Mouse (Mus musculus) limb, embryonic 13.5 days (tissue): Measurements from ENCODE around the gene Mapk8. TPM values are rescaled to one million over a fixed set of nuclear protein-coding genes. Genes with fewer than 3 reads are reported as not detected.

Experiments
- ATAC-seq: fragments of 200-750 bp; cut with Nextera tagmentation; 2 replicates; pipeline ENCODE4 v1.8.0; 2017; ENCODE audit warnings: low read depth, moderate number of reproducible peaks, moderate TSS enrichment; ENCODE audit not compliant: low FRiP score
- H3K27ac ChIP-seq: fragments of 300-500 bp; sonication (generic); 2 replicates; pipeline ENCODE4 v1.5.1; 2015; ENCODE audit warnings: inconsistent platforms, mild to moderate bottlenecking, moderate library complexity
- H3K27me3 ChIP-seq: fragments of 300-500 bp; sonication (generic); 2 replicates; pipeline ENCODE4 v1.6.1; 2015; ENCODE audit warnings: mild to moderate bottlenecking, inconsistent platforms
- H3K36me3 ChIP-seq: fragments of 300-500 bp; sonication (generic); 2 replicates; pipeline ENCODE4 v1.6.1; 2015; ENCODE audit warnings: inconsistent platforms, mild to moderate bottlenecking, moderate library complexity
- H3K4me1 ChIP-seq: fragments of 300-500 bp; sonication (generic); 2 replicates; pipeline ENCODE4 v1.6.1; 2015; ENCODE audit warnings: inconsistent platforms
- H3K4me2 ChIP-seq: fragments of 300-500 bp; sonication (generic); replicated peaks from 2 replicates; pipeline ENCODE4 v1.6.1; 2015; ENCODE audit warnings: inconsistent platforms, mild to moderate bottlenecking, moderate library complexity
- H3K4me3 ChIP-seq: fragments of 300-500 bp; sonication (generic); 2 replicates; pipeline ENCODE4 v1.5.1; 2015; ENCODE audit warnings: moderate library complexity, mild to moderate bottlenecking, inconsistent platforms
- H3K9ac ChIP-seq: fragments of 300-500 bp; sonication (generic); 2 replicates; pipeline ENCODE4 v1.6.1; 2015; ENCODE audit warnings: mild to moderate bottlenecking, inconsistent platforms
- H3K9me3 ChIP-seq: fragments of 300-500 bp; sonication (generic); 2 replicates; pipeline ENCODE4 v1.6.1; 2016; ENCODE audit warnings: inconsistent platforms
- WGBS: fragments of 180-500 bp; shearing (Covaris S2); methylation state at CpG from one replicate; pipeline ENCODE4 v1.1.7; 2015; 5-methylcytosine and 5-hydroxymethylcytosine counted together
- polyA plus RNA-seq: library from polyadenylated mRNA; unstranded; fragments of >200 nt; fragmentation: Nextera tagmentation; extraction: Ambion mirVana; gene quantifications from 2 replicates; pipeline ENCODE4 v1.2.1, GENCODE M21; 2015

The Mapk8 gene
- polyA plus RNA-seq: 24.0 TPM in 2 replicates

DNA sequence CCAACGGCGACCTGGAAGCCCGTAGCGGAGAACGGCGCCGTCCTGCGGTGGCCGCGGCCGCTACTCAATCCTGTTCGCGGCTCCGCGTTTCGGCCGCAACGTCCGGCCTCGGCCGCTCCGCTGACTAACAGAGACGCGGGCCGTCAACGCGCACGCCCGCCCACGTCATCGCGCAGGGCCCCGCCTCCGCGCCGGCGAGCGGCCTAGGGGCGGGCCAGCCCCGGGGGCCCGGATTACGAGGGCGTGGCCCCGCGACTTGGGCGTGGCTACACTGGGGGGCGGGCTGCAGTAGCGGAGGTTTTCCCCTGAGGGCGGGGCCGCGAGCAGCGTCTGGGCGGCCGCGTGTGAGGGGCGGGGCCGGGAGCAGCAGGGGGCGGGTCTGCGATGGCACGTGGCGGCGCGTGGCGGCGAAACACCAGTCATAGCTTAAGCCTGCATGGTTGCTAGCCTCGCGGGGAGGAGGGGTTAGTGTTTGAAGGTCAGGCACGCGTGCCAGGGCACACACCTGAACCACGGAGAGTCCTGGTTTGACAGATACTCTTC lies at the start of gene Mapk8:
Mapk8 (minus strand) TSS at position 132 of the 543 bp plus-strand sequence.
- Histone ChIP-seq H3K4me1 (peaks cover 17% of the 10 kb centered on the region), H3K36me3 (no peaks in the 10 kb centered on the region), H3K27ac (peak within 1 kb of the TSS; percentile 90), H3K9me3 (no peaks in the 10 kb centered on the region), H3K27me3 (no peaks in the 10 kb centered on the region), H3K9ac (peak within 1 kb of the TSS; percentile 94), H3K4me2 (peak within 1 kb of the TSS; percentile 72), H3K4me3 (peak within 1 kb of the TSS; percentile 87)
- WGBS: under 1% methylated on average over 70 of the region's 70 CpGs
- ATAC-seq: peak; percentile 98

DNA sequence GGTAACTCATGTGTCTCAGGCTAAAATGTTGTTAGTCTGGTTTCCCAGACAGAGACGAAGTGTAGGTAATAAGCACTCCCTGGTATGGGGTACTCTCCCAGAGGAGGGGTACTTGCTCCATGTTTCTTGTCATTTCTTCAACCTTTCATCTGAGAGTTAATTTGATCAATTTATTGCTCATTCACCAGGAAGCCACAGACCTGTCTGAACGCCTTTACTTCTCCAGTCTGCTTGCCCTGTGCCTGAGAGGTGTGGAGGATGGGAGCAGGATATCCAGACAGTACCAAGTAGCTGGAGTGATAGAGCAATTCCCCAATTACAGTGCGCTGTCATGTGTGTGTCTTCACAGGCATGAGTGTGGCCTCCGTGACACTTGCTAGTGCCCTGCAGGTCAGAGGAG lies 48.3 kb upstream of the Mapk8 start:
- WGBS: 44% methylated on average over 4 of the region's 4 CpGs
- Histone ChIP-seq H3K27ac (no peak overlapping the region), H3K27me3 (no peaks in the 10 kb centered on the region), H3K4me2 (no peak overlapping the region), H3K36me3 (no peaks in the 10 kb centered on the region), H3K9ac (no peak overlapping the region), H3K4me1 (no peaks in the 10 kb centered on the region), H3K9me3 (no peaks in the 10 kb centered on the region), H3K4me3 (no peak overlapping the region)
- no peak for ATAC-seq

DNA sequence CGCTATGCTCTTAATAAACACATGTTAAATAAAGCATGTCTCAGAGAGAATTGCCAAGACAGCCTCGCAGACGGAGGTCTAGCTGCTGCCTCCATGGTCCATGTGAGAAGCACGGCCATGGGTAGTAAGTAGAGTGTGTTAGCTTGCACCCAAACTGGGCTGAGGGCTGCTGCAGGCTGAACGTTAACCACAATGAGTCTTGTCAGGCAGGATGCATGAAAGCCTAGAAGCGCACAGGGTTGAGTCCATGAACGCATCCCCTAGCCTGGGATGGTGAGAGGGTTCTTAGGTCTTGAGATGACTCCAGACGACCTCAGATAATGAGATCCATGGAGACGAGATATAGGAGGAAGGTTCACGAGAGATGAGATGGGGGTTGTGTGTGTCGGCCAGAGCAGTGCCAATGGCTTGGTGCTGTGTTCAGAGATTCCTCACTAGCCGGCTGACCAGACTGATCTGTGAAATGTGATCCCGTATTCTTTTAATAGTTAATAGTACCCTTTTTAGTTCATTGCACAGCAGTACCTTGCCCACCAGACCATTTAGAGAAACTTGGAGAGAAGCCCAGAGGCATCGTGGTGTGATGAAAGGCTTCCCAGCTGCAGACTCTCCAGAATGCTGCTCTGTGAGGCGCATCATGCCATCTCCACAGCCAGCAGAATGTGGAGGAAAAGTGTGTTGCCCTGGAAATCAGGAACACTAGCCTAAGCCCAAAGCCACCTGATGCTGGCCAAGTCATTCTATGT lies 41.0 kb upstream of the Mapk8 start:
- Histone ChIP-seq H3K4me3 (no peak overlapping the region), H3K27me3 (no peaks in the 10 kb centered on the region), H3K27ac (peak overlapping the region; percentile 6; the same call in 1 of the 2 replicates), H3K4me1 (no peaks in the 10 kb centered on the region), H3K4me2 (no peak overlapping the region), H3K9ac (no peak overlapping the region), H3K9me3 (no peaks in the 10 kb centered on the region), H3K36me3 (no peaks in the 10 kb centered on the region)
- ATAC-seq: no peak
- 62% methylated on average over 15 of the region's 15 CpGs for WGBS

- no peak overlapping the region for H3K27ac ChIP-seq
- no peaks in the 10 kb centered on the region for H3K4me1 ChIP-seq
- no peak overlapping the region for H3K9ac ChIP-seq
- no peak overlapping the region for H3K4me3 ChIP-seq
- no peaks in the 10 kb centered on the region for H3K27me3 ChIP-seq
- H3K4me2 ChIP-seq: no peak overlapping the region
- WGBS: 9% methylated on average over 3 of the region's 3 CpGs
- H3K9me3 ChIP-seq: no peaks in the 10 kb centered on the region
- ATAC-seq: no peak
- H3K36me3 ChIP-seq: no peaks in the 10 kb centered on the region
Observed at GRCm38 (mm10) chr14:33481991-33482390, 35.0 kb upstream of the Mapk8 start.

- no peak for ATAC-seq
- Histone ChIP-seq H3K36me3 (no peaks in the 10 kb centered on the region), H3K4me3 (no peak overlapping the region), H3K27ac (no peak overlapping the region), H3K27me3 (no peaks in the 10 kb centered on the region), H3K4me2 (no peak overlapping the region), H3K9ac (no peak overlapping the region), H3K4me1 (peaks cover 4% of the 10 kb centered on the region; the same call in 1 of the 2 replicates), H3K9me3 (no peaks in the 10 kb centered on the region)
- 8% methylated on average over 3 of the region's 3 CpGs for WGBS
Observed at GRCm38 (mm10) chr14:33476094-33476760, 29.3 kb upstream of the Mapk8 start.

DNA sequence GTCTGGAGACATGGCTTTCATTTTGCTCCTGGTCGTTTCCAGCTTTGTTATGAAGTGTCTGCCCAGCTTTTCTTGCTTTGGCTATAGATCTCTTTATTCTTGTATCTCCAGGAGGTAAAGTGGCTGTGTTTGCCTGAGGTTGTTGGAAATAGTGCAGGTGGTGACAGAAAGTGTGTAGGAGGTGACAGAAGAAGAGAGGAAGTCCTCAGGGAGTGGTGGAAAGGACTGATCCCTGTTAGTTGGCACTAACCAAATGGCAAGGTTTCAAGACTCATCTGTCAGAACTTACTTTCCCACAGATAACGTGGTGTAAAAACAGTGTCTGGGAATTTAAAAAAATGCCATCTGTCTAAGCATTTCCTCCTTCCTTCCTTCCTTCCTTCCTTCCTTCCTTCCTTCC lies 27.5 kb upstream of the Mapk8 start:
- no peak overlapping the region for H3K9ac ChIP-seq
- H3K4me1 ChIP-seq: peaks cover 9% of the 10 kb centered on the region; the same call in 1 of the 2 replicates
- WGBS: 61% methylated on average over 2 of the region's 2 CpGs
- no peak overlapping the region for H3K4me3 ChIP-seq
- no peaks in the 10 kb centered on the region for H3K27me3 ChIP-seq
- no peaks in the 10 kb centered on the region for H3K36me3 ChIP-seq
- no peak overlapping the region for H3K4me2 ChIP-seq
- H3K9me3 ChIP-seq: no peaks in the 10 kb centered on the region
- H3K27ac ChIP-seq: no peak overlapping the region
- no peak for ATAC-seq

DNA sequence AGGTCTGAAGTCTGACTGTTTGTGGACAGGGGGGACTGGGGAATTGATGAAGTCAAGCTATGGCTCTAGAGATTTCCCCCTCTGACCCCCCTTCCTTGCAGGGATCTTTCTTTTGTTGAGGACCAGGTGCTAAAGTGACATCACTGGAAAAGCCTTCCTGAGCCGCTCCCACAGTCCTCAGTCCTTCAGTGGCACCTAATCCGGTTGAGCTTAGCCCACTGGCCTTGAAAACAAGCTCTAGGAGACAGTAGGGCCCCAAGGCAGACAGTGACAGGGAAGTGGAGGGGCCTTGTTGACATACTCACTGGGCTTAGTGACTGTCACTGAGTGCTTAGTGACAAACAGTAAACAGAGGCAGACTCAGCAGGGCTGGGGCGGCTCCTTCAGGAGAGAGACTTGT lies 24.4 kb upstream of the Mapk8 start, which contains the start of gene Frmpd2:
Frmpd2 (plus strand) TSS at position 366 of the 400 bp plus-strand sequence.
- H3K36me3 ChIP-seq: no peaks in the 10 kb centered on the region
- peaks cover 21% of the 10 kb centered on the region for H3K4me1 ChIP-seq
- H3K9ac ChIP-seq: no peak within 1 kb of the TSS
- no peaks in the 10 kb centered on the region for H3K27me3 ChIP-seq
- no peak within 1 kb of the TSS for H3K4me3 ChIP-seq
- no peak within 1 kb of the TSS for H3K4me2 ChIP-seq
- H3K9me3 ChIP-seq: no peaks in the 10 kb centered on the region
- no peak for ATAC-seq
- 45% methylated on average over 3 of the region's 3 CpGs for WGBS
- no peak within 1 kb of the TSS for H3K27ac ChIP-seq

DNA sequence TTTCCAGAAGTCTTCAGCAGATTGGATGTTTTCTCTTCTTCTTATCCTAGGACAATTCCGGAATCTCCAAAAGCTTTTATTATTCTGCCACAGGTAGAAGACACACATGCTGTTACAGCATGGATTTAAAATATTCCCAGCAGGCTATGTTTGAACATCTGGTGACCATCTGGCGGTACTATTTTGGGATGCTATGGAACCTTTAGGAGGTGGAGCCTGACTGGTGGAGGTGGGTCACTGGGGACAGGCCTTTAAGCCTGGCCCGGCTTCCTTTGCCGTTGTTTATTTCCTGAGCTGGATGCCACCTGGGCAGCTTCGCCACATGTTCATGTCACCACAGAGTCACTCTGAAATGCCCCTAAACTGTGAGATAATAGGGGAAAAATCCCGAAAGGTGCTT lies 20.8 kb upstream of the Mapk8 start:
- no peak overlapping the region; the same call in 1 of the 2 replicates for H3K4me2 ChIP-seq
- peak; percentile 76; the same call in 1 of the 2 replicates for ATAC-seq

GRCm38 (mm10) chr14:33463658-33464057 lies 16.7 kb upstream of the Mapk8 start:
- Histone ChIP-seq H3K9me3 (peaks cover 3% of the 10 kb centered on the region; the same call in 1 of the 2 replicates), H3K4me1 (peaks cover 12% of the 10 kb centered on the region), H3K4me3 (no peak overlapping the region), H3K36me3 (no peaks in the 10 kb centered on the region), H3K9ac (no peak overlapping the region), H3K27ac (no peak overlapping the region), H3K27me3 (no peaks in the 10 kb centered on the region), H3K4me2 (no peak overlapping the region)
- 65% methylated on average over 3 of the region's 3 CpGs for WGBS
- ATAC-seq: no peak

More for the DNA sequence above, 20.8 kb upstream of the Mapk8 start:
- Histone ChIP-seq H3K4me1 (peaks cover 17% of the 10 kb centered on the region), H3K36me3 (no peaks in the 10 kb centered on the region), H3K4me3 (no peak overlapping the region), H3K27me3 (no peaks in the 10 kb centered on the region), H3K9ac (no peak overlapping the region), H3K27ac (no peak overlapping the region), H3K9me3 (no peaks in the 10 kb centered on the region)
- 15% methylated on average over 6 of the region's 6 CpGs for WGBS

DNA sequence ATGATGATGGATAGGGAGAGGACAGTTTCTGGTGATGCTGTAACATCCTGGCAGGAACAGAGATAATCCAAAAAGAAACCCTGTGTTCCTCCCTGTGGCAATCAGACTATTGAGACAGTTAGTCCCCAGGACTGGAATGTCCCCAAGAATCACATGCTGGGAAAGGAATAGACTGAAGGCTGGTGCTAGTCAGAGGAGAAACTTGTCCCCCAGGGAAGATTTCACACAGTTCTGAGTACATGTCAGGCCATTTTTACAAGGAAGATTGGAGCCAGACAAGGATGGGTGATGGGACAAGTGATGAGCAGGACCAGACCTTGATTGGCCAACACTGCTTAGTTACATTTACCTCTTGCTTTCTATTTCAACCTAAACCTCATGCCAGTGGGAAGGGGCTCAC lies 3.4 kb upstream of the Mapk8 start:
- H3K4me1 ChIP-seq: peaks cover 9% of the 10 kb centered on the region
- H3K36me3 ChIP-seq: no peaks in the 10 kb centered on the region
- no peak overlapping the region for H3K4me3 ChIP-seq
- H3K9me3 ChIP-seq: no peaks in the 10 kb centered on the region
- H3K27me3 ChIP-seq: no peaks in the 10 kb centered on the region
- no peak overlapping the region for H3K9ac ChIP-seq
- ATAC-seq: no peak
- H3K27ac ChIP-seq: no peak overlapping the region
- H3K4me2 ChIP-seq: no peak overlapping the region

GRCm38 (mm10) chr14:33449296-33449840 lies 2.4 kb upstream of the Mapk8 start:
- Histone ChIP-seq H3K27me3 (no peaks in the 10 kb centered on the region), H3K36me3 (no peaks in the 10 kb centered on the region), H3K4me1 (peaks cover 12% of the 10 kb centered on the region), H3K27ac (no peak overlapping the region), H3K9ac (no peak overlapping the region), H3K4me3 (no peak overlapping the region), H3K9me3 (no peaks in the 10 kb centered on the region), H3K4me2 (no peak overlapping the region)
- no peak for ATAC-seq
- WGBS: 83% methylated on average over 2 of the region's 2 CpGs

DNA sequence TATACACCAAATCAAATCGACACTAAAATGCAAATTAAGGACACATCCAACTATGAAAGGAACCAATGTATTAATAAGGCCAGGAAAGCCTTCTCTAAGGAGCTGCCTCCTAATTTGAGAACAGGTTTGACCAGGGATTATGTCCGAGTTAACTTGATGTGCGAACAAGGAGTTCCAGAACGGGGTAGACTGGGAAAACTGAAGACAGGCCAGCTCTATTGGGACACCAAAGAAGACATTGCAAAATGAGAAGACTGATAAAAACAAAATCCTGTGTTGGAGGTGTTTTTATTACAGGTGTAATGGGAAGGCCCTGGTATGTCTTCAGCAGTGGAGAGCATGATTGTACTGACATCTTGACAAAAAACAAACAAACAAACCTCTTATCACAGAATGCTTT lies 1.3 kb upstream of the Mapk8 start:
- Histone ChIP-seq H3K4me3 (no peak overlapping the region), H3K27me3 (no peaks in the 10 kb centered on the region), H3K4me2 (no peak overlapping the region), H3K27ac (no peak overlapping the region), H3K9ac (no peak overlapping the region), H3K9me3 (no peaks in the 10 kb centered on the region), H3K36me3 (no peaks in the 10 kb centered on the region), H3K4me1 (peaks cover 17% of the 10 kb centered on the region)
- 83% methylated on average over 4 of the region's 4 CpGs for WGBS
- ATAC-seq: no peak
